Mouse (Mus musculus): ENCODE measurements around the gene Gm10775. TPM values are rescaled to one million over a fixed set of nuclear protein-coding genes. Genes with fewer than 3 reads are reported as not detected.
A peak's percentile ranks its signal among the peaks of the same experiment; 100 is the strongest.

The Gm10775 gene
- polyA plus RNA-seq, 1 experiment from 2014 or later, result not detected

- Histone ChIP-seq H3K9ac (ENCODE audit: low read length) (no peak overlapping the region), H3K4me2 (ENCODE audit: low read depth, severe bottlenecking) (no peak overlapping the region), H3K27ac (replicated peaks; ENCODE audit: low read depth, low read length) (no peak overlapping the region), H3K4me3 (ENCODE audit: low read depth, low read length) (no peak overlapping the region), H3K36me3 (ENCODE audit: control insufficient read depth, insufficient read depth, low read length) (0 out of 2 replicates have a peak, but pooled peaks cover 2% of the 10 kb centered on the region), H3K9me3 (ENCODE audit: control insufficient read depth, low read length) (peaks cover 6% of the 10 kb centered on the region; the same call in 1 of the 2 replicates), H3K27me3 (ENCODE audit: control insufficient read depth, insufficient read depth, low read length) (no peaks in the 10 kb centered on the region), H3K4me1 (ENCODE audit: control insufficient read depth, insufficient read depth, low read length) (peaks cover 9% of the 10 kb centered on the region; the same call in 1 of the 2 replicates)
- 95% methylated on average over 4 of the region's 4 CpGs for WGBS
- no peak for DNase-seq (ENCODE audit: low spot score)
- no peak for ATAC-seq (ENCODE audit: insufficient number of reproducible peaks, low FRiP score, low TSS enrichment, low read depth)
Observed at GRCm38 (mm10) chr13:65243273-65243672, 16.1 kb upstream of the Gm10775 start.

DNA sequence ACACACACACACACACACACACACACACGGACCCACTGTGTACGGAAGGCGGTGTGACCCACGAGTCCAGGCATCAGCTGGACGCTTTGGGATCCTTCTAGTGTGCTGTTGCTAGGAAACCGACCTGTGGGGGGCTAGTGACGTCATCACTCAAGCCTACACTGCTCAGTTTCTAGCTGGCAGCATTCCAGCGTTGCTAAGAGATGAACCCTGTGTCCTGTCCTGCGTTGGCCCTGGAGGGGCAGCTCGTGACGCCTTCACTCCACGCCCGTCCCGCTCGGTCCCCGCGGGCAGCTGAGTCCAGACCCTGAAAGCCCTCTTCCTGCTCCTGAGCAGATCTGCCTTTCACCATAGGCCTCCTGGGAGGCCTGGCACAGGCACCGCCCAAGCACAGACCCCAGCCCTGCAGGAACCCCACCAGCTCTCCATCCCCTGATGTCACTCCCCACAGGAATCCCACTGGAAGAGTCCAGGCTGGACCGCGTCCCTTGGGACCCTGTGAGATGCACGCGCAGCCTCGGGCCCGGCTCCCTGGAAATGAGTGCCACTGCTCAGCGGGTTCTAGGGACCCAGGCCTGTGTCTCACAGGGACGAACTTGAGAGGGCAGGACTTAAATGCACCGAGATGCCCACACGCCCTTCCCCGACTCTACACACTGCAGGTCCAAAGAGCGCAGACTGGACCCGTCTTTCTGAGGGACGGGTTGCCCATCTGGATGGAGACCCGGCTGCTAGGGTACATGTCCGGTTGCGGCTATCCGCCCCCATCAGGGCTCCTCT, 974 bp upstream of the Gm10775 start:
- H3K4me2 ChIP-seq (ENCODE audit: low read depth, severe bottlenecking), result no peak overlapping the region
- H3K36me3 ChIP-seq (ENCODE audit: control insufficient read depth, insufficient read depth, low read length), result no peaks in the 10 kb centered on the region; the same call in 1 of the 2 replicates

GRCm38 (mm10) chr13:65262086-65262485, 2.7 kb downstream of the Gm10775 start:
- Histone ChIP-seq H3K27ac (replicated peaks; ENCODE audit: low read depth, low read length) (no peak overlapping the region), H3K4me1 (ENCODE audit: control insufficient read depth, insufficient read depth, low read length) (no peaks in the 10 kb centered on the region), H3K4me2 (ENCODE audit: low read depth, severe bottlenecking) (no peak overlapping the region), H3K27me3 (ENCODE audit: control insufficient read depth, insufficient read depth, low read length) (0 out of 2 replicates have a peak, but pooled peaks cover 3% of the 10 kb centered on the region), H3K36me3 (ENCODE audit: control insufficient read depth, insufficient read depth, low read length) (no peaks in the 10 kb centered on the region; the same call in 1 of the 2 replicates), H3K9ac (ENCODE audit: low read length) (no peak overlapping the region), H3K4me3 (ENCODE audit: low read depth, low read length) (no peak overlapping the region), H3K9me3 (ENCODE audit: control insufficient read depth, low read length) (peaks cover 15% of the 10 kb centered on the region; the same call in 1 of the 2 replicates)
- ATAC-seq (ENCODE audit: insufficient number of reproducible peaks, low FRiP score, low TSS enrichment, low read depth) (no peak), DNase-seq (ENCODE audit: low spot score) (no peak)
- 92% methylated on average over 5 of the region's 5 CpGs for WGBS

More for the DNA sequence above, 974 bp upstream of the Gm10775 start:
- H3K9me3 ChIP-seq (ENCODE audit: control insufficient read depth, low read length), result peaks cover 15% of the 10 kb centered on the region; the same call in 1 of the 2 replicates
- WGBS, result 25% methylated on average over 36 of the region's 36 CpGs
- H3K27me3 ChIP-seq (ENCODE audit: control insufficient read depth, insufficient read depth, low read length), result 0 out of 2 replicates have a peak, but pooled peaks cover 3% of the 10 kb centered on the region
- no peak overlapping the region for H3K4me3 ChIP-seq (ENCODE audit: low read depth, low read length)
- no peak overlapping the region for H3K27ac ChIP-seq (replicated peaks; ENCODE audit: low read depth, low read length)
- DNase-seq (ENCODE audit: low spot score), result no peak
- no peak overlapping the region for H3K9ac ChIP-seq (ENCODE audit: low read length)
- no peaks in the 10 kb centered on the region for H3K4me1 ChIP-seq (ENCODE audit: control insufficient read depth, insufficient read depth, low read length)
- ATAC-seq (ENCODE audit: insufficient number of reproducible peaks, low FRiP score, low TSS enrichment, low read depth), result peak; percentile 48; the same call in 1 of the 2 replicates

DNA sequence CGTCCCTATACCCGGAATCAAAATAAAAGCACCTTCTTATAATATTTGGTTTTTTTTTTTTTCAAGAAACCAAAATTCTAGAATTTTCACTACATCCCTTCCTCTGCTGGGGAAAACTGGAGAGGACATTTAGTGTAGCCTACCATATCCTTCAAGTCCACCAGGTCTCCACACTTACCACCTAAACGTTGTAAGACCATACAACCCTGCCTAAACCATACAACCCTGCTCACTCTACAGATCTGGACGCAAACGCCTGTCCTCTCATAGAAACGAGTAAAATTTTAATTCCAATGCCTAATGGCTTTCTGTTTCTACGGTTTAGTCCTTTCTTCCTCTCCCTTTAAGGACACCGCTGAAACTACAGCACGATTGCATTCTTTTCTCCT, 18.6 kb downstream of the Gm10775 start:
- no peaks in the 10 kb centered on the region; the same call in 1 of the 2 replicates for H3K36me3 ChIP-seq (ENCODE audit: control insufficient read depth, insufficient read depth, low read length)
- H3K4me1 ChIP-seq (ENCODE audit: control insufficient read depth, insufficient read depth, low read length), result no peaks in the 10 kb centered on the region
- ATAC-seq (ENCODE audit: insufficient number of reproducible peaks, low FRiP score, low TSS enrichment, low read depth), result peak; percentile 17; the same call in 1 of the 2 replicates

DNA sequence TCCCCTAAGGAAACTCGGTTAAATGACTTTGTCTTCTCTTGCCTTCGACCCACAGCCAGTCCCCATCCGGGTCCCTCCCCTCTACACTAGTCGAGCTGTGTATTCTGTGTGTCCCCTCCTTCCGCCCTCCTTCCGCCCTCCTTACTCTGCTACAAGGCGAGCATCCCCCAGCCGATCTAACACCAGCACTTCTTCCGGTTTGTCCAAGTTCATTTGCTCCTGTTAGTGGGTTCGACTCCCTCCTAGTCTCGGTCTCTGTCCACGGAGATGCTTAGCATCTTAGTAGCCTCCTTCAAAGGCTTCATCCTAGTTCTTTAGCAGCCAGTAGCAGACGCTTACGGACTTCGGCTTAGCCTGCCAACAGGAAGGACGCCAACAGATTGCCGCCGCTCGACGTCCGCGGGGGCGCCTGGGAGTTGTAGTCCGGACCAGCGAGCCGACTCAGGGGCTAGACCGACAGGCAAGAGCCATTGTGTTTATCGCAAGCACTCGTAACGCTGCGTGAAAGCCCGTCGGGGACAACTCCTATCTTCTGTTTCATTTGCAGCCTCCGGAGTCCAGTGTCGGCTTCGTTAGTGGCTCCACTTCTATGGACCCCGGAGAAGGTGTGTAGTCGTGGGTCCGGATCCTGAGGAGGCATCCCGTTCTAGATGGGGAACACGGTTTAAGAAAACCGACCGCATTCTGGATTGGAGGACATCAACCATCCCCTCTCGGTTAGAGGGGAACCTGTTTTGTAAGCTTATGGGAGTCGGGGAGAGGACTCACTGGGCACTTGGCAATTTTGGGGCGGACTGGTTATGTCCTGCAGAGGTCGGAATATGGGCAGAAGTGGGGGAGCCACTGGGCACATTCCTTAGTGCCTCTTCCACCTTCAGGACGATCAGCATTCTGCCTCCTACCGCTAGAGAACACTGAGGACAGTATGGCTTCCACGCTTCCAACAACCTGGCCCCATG, 19.3 kb downstream of the Gm10775 start, which contains the start of gene Zfp369:
Gene Zfp369, plus strand, starts transcription at position 432 of the 959 bp plus-strand sequence.
- H3K27me3 ChIP-seq (ENCODE audit: control insufficient read depth, insufficient read depth, low read length), result no peaks in the 10 kb centered on the region
- no peaks in the 10 kb centered on the region for H3K4me1 ChIP-seq (ENCODE audit: control insufficient read depth, insufficient read depth, low read length)
- under 1% methylated on average over 50 of the region's 50 CpGs for WGBS
- no peak within 1 kb of the TSS for H3K27ac ChIP-seq (replicated peaks; ENCODE audit: low read depth, low read length)
- H3K36me3 ChIP-seq (ENCODE audit: control insufficient read depth, insufficient read depth, low read length), result no peaks in the 10 kb centered on the region; the same call in 1 of the 2 replicates
- peak within 1 kb of the TSS; percentile 49 for H3K4me2 ChIP-seq (ENCODE audit: low read depth, severe bottlenecking)
- H3K4me3 ChIP-seq (ENCODE audit: low read depth, low read length), result peak within 1 kb of the TSS; percentile 63
- ATAC-seq (ENCODE audit: insufficient number of reproducible peaks, low FRiP score, low TSS enrichment, low read depth) (peak; percentile 99), DNase-seq (ENCODE audit: low spot score) (peak; percentile 95)
- H3K9me3 ChIP-seq (ENCODE audit: control insufficient read depth, low read length), result no peaks in the 10 kb centered on the region; the same call in 1 of the 2 replicates
- H3K9ac ChIP-seq (ENCODE audit: low read length), result peak within 1 kb of the TSS; percentile 64

More for the DNA sequence above, 18.6 kb downstream of the Gm10775 start:
- Histone ChIP-seq H3K27me3 (ENCODE audit: control insufficient read depth, insufficient read depth, low read length) (no peaks in the 10 kb centered on the region), H3K9me3 (ENCODE audit: control insufficient read depth, low read length) (no peaks in the 10 kb centered on the region; the same call in 1 of the 2 replicates), H3K4me3 (ENCODE audit: low read depth, low read length) (peak overlapping the region; percentile 63), H3K27ac (replicated peaks; ENCODE audit: low read depth, low read length) (no peak overlapping the region), H3K4me2 (ENCODE audit: low read depth, severe bottlenecking) (peak overlapping the region; percentile 49), H3K9ac (ENCODE audit: low read length) (peak overlapping the region; percentile 64; the same call in 1 of the 2 replicates)
- WGBS, result 13% methylated on average over 9 of the region's 9 CpGs
- DNase-seq (ENCODE audit: low spot score), result no peak

- ATAC-seq (ENCODE audit: insufficient number of reproducible peaks, low FRiP score, low TSS enrichment, low read depth) (no peak), DNase-seq (ENCODE audit: low spot score) (no peak)
- Histone ChIP-seq H3K4me1 (ENCODE audit: control insufficient read depth, insufficient read depth, low read length) (no peaks in the 10 kb centered on the region), H3K4me3 (ENCODE audit: low read depth, low read length) (no peak overlapping the region), H3K4me2 (ENCODE audit: low read depth, severe bottlenecking) (no peak overlapping the region), H3K9me3 (ENCODE audit: control insufficient read depth, low read length) (peaks cover 9% of the 10 kb centered on the region; the same call in 1 of the 2 replicates), H3K36me3 (ENCODE audit: control insufficient read depth, insufficient read depth, low read length) (peaks cover 21% of the 10 kb centered on the region), H3K27ac (replicated peaks; ENCODE audit: low read depth, low read length) (no peak overlapping the region), H3K9ac (ENCODE audit: low read length) (no peak overlapping the region), H3K27me3 (ENCODE audit: control insufficient read depth, insufficient read depth, low read length) (no peaks in the 10 kb centered on the region)
- 91% methylated on average over 2 of the region's 2 CpGs for WGBS
Observed at GRCm38 (mm10) chr13:65286771-65287170, 27.4 kb downstream of the Gm10775 start.

GRCm38 (mm10) chr13:65296354-65296753, 37.0 kb downstream of the Gm10775 start:
- H3K4me1 ChIP-seq (ENCODE audit: control insufficient read depth, insufficient read depth, low read length), result no peaks in the 10 kb centered on the region
- no peak for DNase-seq (ENCODE audit: low spot score)
- ATAC-seq (ENCODE audit: insufficient number of reproducible peaks, low FRiP score, low TSS enrichment, low read depth), result no peak
- peaks cover 50% of the 10 kb centered on the region for H3K36me3 ChIP-seq (ENCODE audit: control insufficient read depth, insufficient read depth, low read length)
- H3K27ac ChIP-seq (replicated peaks; ENCODE audit: low read depth, low read length), result no peak overlapping the region
- peaks cover 28% of the 10 kb centered on the region; the same call in 1 of the 2 replicates for H3K9me3 ChIP-seq (ENCODE audit: control insufficient read depth, low read length)
- 94% methylated on average over 4 of the region's 4 CpGs for WGBS
- no peaks in the 10 kb centered on the region for H3K27me3 ChIP-seq (ENCODE audit: control insufficient read depth, insufficient read depth, low read length)
- no peak overlapping the region for H3K4me2 ChIP-seq (ENCODE audit: low read depth, severe bottlenecking)
- no peak overlapping the region for H3K4me3 ChIP-seq (ENCODE audit: low read depth, low read length)
- H3K9ac ChIP-seq (ENCODE audit: low read length), result no peak overlapping the region

All from limb, embryonic 11.5 days (tissue).